Mouse (Mus musculus): ENCODE measurements at regions not wholly inside any gene's neighbourhood (a gene's known extent, or its start where the extent isn't known, plus 50 kb on each side); places are given as distances from the start of the nearest gene placed in this dataset.

DNA sequence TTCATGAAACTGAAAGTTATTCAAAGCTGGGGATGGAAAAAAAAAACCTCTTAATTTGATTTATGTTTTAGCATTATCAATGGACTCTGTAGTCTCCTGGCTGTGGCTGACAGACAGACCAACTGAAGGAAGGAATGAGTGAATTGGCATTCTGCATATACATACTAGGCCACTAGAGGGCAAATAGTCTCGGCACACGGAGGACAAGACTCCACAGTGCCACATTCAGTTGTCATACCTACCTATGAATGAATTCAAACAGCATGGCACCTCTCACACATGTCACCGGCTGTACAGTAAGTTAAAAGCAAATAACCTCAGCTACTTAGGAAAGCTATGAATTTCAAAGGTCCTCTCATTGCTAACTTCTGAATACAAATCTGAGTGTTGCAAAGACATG is 200.5 kb downstream of the Rab11fip2 start:
- no peak for DNase-seq (ENCODE audit: low spot score in 2 of 2)

DNA sequence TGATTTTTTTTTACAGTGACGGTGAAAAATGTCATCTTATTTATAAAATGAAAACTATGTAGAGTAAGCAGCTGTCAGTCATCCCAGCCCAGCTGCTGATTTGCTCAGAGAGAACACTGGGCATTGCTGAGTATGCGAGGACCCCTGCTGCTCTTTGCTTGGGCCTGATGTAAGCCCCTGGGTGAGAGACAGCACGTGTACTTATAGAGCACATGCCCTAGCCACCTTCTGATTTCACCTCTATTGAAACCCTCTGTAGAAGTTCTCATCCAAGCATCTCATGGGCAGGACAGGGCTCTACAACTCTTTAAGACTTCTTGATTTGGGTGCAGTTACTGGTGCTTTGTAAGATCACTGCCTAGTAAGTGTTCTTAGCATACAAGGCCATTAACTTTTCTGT is 182.2 kb downstream of the Rab11fip2 start:
- DNase-seq (ENCODE audit: low spot score in 2 of 2) = no peak

DNA sequence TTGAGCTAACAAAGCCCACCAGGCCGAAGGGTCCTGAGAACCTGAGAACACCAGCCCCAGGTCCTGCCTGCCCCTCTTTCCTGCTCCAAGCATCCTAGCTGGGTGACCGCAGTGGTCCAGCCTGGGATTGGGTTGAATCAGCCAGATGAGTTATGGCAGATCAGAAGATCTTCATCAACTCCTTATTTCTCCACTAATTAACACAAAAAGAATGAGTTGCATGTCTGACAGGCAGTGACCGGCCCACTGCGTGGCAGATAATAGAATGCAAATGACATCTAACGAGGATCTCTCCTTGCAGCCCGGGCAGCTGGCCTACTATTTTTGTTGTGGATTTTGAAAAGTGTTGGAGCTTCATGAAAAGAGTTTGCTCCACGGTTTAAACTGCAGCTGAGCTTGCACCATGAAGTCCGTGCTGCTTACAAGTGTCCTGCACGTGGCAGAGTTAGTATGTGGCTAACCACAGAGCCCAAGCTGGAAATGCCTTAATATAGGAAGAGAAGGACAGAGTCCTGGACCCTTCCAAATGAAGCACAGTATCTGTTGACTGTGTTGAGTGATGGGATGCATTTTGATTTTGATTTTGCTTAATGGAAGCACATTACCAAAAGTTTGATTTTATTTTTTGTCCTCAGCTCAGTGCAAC is 158.9 kb downstream of the Rab11fip2 start:
- DNase-seq (ENCODE audit: low spot score in 2 of 2) = no peak

DNA sequence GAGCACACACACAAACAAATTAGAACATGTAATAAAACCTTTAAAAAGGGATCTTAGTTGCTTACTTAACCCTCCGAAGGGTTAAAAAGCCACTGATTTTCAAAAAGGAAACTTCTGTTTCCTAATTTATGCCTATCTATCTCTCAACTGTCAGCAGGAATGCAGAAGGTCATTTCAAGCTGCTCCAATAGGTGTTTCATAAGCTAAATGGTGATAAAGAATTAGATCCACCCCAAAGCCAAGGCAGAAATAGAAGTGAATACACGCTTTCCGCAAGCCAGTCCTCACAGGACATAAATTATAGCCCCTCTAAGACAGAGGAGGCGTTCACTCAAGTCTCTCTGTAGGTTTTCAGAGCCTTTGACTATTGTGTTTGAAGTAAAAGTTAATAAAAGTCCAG is 112.2 kb downstream of the Rab11fip2 start:
- DNase-seq (ENCODE audit: low spot score in 2 of 2) = no peak

DNA sequence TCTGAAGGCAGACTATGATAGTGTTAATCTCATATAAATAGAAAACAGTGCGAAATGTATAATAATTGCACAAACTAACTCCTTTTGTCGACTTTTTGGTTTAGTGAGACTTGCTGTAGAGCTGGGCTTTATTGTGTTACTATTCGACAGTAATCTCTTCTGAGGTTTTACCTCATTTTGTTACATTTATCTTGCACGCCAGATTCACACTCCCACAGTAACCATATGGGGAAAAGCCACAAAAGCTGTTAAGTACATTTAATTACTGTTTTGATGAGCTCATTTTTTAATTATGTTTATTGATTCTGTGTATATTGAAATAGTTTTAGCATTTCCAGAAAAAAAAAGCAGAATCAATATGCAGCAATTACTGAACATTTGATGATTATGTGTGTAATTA is 106.3 kb downstream of the Rab11fip2 start:
- no peak for DNase-seq (ENCODE audit: low spot score in 2 of 2)

DNA sequence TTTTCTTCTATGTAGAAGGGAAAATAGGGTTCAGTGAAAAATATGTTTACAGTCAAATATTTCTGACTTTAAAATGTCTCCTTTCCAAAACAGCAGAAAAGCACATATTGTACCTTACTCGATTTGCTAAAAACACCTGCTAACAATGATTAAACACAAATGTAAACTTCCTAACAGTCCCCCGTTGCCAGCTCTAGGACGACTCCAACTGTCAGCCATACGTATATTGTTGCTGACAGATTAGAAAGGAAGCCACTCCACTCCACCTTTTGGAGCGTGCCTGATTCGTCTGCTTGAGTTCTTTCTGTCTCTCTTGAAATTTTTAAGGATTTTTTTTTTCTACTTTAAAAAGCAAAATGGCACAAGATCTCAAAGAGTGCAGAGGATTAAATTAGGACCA is 105.8 kb downstream of the Rab11fip2 start:
- no peak for DNase-seq (ENCODE audit: low spot score in 2 of 2)

DNA sequence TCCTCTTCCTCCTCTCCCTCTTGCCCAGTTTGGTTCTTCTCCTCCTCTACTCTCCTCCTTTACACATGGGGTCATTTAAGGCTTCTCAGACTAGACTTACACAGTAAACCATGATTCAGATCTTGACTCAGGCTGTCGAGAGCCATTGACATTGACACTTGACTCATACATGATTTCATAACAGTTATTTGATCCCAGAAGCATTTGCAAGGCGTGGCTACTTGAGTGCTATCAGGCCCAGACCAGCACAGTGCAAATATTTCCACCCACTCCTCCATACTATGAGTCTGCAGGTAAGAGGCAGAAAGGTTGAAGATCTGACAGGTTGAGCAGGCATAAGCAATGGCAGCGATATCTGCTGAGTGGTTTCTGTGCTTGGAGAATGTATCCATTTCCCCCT is 99.2 kb downstream of the Rab11fip2 start:
- DNase-seq (ENCODE audit: low spot score in 2 of 2) = no peak

DNA sequence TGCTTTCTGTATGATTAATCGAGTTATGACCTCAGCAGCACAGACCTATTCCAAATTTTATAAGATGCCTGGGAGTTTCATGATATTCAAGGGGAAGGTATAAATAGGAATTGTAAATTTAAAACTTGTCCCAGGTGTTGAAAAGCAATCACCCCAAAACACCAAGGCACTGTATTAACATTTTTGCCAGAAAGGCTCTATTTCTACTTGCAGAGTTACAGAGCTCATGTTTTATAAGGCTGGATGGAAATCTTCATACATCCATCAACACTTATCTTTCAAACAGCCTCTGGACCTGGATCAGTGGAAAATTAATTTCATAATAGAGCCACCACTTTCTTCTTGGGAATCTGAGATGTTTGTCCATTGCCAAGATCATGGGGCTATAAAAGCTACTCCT is 96.6 kb downstream of the Rab11fip2 start:
- no peak for DNase-seq (ENCODE audit: low spot score in 2 of 2)

DNA sequence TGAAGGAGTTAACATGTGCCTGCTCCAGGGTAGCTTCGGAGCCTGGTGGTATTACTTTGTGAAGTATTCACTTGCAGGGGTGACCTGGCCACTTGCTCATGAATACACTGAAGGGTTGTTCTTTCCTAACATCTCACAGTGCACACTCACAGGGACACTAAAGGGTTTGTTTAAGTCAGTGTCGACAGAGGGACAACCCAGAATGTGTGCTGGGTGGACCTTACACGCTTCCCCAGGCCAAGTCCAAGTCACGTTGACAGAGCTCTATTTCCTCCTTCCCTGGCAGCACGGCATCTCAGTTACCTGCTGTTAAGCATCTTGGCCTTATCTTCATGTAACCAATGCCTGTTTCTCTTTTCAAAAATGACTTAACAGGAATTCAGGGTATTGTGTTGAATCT is 92.8 kb downstream of the Rab11fip2 start:
- DNase-seq (ENCODE audit: low spot score in 2 of 2) = no peak

DNA sequence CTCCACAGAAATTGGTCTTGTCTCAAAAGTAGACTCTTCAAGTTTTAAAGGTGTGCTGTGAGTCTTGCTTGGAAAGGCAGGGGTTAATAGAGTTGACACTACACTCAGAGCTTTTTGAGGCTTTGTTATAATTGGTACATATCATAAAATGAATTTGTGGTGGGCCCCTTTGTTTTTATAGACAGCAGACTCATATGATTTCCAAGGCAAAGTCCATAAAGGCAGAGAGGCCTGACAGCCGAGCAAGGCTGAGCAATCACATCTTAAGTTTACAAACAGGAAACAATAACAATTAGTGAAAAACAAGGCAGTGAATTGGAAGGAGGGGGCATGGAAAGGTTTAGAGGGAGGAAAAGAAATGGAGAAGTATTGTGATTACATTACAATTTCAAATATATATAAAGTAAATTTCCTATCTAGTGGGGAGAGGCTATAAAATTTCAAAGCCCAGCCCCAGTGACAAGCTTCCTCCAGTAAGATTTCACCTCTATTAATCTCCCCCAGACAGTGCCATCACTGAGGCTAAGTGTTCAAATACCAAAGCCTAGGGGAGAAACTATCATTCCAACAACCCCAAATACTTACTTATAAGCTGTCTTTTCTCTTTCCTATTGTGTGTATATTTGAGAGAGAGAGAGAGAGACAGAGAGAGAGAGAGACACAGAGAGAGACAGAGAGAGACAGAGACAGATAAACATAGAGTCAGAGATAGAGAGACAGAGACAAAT is 91.3 kb downstream of the Rab11fip2 start:
- DNase-seq (ENCODE audit: low spot score in 2 of 2) = no peak

Data from urinary bladder, postnatal 4 days (tissue).